Mouse (Mus musculus) olfactory bulb, adult 2 months (tissue): ENCODE data around the gene Dnlz. TPM values are rescaled to one million over a fixed set of nuclear protein-coding genes. Genes with fewer than 3 reads are reported as not detected.

Experiments used
- H3K27ac ChIP-seq: fragments of 200-500 bp; 2 replicates; pipeline ENCODE4 v1.5.1; 2012; ENCODE audit warnings: low read depth, low read length; ENCODE audit not compliant: insufficient read depth
- H3K4me1 ChIP-seq: fragments of 200-500 bp; 2 replicates; pipeline ENCODE4 v1.6.1; 2012; ENCODE audit warnings: low read length; ENCODE audit not compliant: control insufficient read depth, insufficient read depth
- H3K4me3 ChIP-seq: fragments of 200-500 bp; 2 replicates; pipeline ENCODE4 v1.5.1; 2012; ENCODE audit warnings: mild to moderate bottlenecking, low read depth, low read length, moderate library complexity; ENCODE audit not compliant: insufficient read depth
- CTCF ChIP-seq: fragments of 200-500 bp; IDR thresholded peaks from 2 replicates; pipeline ENCODE4 v1.5.1; 2012; ENCODE audit warnings: low read depth, mild to moderate bottlenecking, low read length, moderate library complexity; ENCODE audit not compliant: insufficient read depth
- POLR2A ChIP-seq: fragments of 200-500 bp; IDR thresholded peaks from 2 replicates; pipeline ENCODE4 v1.6.1; 2012; ENCODE audit warnings: mild to moderate bottlenecking, low read depth, low read length, moderate library complexity; ENCODE audit not compliant: insufficient read depth
- WGBS: fragments of 180-500 bp; shearing (Covaris S2); methylation state at CpG from one replicate; pipeline ENCODE4 v1.1.7; 2018; 5-methylcytosine and 5-hydroxymethylcytosine counted together
- polyA plus RNA-seq: library from polyadenylated mRNA; stranded (reverse); fragments of >200 nt; gene quantifications from 2 replicates; pipeline ENCODE4 v1.2.4, GENCODE M21; 2012; ENCODE audit warnings: low replicate concordance; ENCODE audit not compliant: missing spikeins, insufficient read depth, insufficient read length

The Dnlz gene
- polyA plus RNA-seq, 1 experiment: not detected

DNA sequence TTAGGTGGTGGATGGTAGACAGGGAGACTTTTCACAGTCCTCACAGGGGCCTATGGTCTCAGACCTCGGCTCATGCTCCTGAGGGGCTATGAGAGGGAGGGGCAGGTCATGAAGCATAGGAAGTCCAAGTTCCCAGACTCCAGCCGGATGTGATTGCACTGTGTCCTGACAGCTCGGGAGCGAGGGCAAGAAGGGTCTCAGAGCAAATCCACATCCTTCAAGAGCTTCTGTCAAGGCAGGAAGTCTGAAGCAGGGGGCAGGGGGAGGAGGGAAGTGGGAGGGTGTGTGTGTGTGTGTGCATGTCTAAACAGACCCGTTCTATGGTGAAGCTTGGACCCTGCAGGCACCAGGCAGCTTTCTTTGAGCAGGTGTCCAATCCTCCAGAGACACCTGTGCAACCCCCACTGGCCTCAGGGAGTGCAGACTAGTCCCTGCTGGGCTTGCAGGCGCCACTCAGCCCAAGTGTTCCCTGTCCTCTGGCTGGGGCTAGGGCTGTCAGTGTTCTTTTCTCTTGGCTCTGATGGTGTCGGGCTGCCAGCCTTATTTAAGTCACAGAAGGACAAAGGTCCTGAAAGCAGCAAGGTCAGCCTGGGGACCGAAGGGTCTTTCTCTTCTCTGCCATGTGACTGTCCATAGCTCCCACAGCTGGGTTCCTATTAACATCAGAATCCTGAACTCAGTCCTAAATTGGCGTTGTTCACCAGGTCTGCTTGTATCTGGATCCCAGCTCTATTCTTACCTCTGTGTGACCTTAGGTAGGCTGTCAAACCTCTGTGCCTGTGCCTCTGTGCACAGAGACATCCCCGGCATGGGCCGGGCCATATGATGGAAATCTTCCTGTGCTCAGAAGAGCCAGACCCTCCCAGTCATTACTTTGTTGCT, 9.1 kb downstream of the Dnlz start:
- WGBS: 30% methylated on average over 11 of the region's 11 CpGs
- peaks cover 75% of the 10 kb centered on the region for H3K4me1 ChIP-seq
- TF ChIP-seq CTCF (no peak), POLR2A (no peak)
- peak overlapping the region; percentile 99 for H3K27ac ChIP-seq
- H3K4me3 ChIP-seq: peak overlapping the region; percentile 65

- 9% methylated on average over 10 of the region's 10 CpGs for WGBS
- TF ChIP-seq CTCF: no peak
- peak; percentile 89 for TF ChIP-seq POLR2A
- Histone ChIP-seq H3K4me1 (peaks cover 67% of the 10 kb centered on the region), H3K27ac (peak overlapping the region; percentile 99), H3K4me3 (peak overlapping the region; percentile 65)
Observed at GRCm38 (mm10) chr2:26342044-26342443, 9.9 kb downstream of the Dnlz start.

DNA sequence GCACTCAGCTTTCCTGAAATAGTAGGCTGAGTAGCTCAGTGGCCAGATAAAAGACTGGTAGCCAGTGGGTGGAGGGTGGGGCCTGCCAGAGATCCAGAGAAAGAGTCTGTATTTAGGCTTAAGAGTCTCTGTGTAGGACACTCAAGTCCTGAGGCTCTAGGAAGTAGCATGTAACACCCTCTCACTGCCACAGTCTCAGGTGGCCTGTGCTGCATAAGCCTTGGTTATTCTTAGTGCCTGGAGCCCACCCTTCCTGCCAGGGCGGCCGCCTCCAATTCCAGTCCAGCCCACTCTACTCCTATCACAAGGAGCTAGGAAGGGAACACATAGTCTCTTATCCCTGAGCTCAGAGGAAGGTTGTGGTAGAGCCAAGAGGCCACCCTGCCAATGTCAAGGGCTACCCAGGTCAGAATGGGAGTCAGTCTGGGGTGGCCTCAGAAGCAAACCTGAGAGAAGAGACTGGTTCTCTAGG, 10.4 kb downstream of the Dnlz start:
- Histone ChIP-seq H3K27ac (peak overlapping the region; percentile 92), H3K4me3 (peak overlapping the region; percentile 17), H3K4me1 (peaks cover 62% of the 10 kb centered on the region)
- TF ChIP-seq POLR2A (no peak), CTCF (no peak)
- WGBS: 27% methylated on average over 2 of the region's 2 CpGs

DNA sequence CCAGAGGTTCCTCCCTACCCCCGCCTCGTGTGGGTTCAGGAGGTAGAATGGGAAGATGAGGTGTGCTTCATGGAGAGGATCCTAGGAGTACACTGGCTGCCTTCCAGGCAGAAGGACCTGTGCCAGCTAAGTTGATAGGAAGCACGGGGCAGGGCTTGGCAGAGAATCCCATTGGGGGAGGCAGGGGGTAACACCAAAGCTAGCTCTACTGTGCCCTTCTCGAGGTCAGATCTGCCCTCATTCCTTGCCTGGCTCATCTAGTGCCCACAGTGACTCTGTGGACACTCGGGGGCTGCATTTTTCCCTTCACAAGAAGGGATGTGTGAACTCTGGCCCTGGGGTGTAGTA, 12.7 kb downstream of the Dnlz start:
- WGBS: 57% methylated on average over 5 of the region's 5 CpGs
- peak overlapping the region; percentile 92 for H3K27ac ChIP-seq

DNA sequence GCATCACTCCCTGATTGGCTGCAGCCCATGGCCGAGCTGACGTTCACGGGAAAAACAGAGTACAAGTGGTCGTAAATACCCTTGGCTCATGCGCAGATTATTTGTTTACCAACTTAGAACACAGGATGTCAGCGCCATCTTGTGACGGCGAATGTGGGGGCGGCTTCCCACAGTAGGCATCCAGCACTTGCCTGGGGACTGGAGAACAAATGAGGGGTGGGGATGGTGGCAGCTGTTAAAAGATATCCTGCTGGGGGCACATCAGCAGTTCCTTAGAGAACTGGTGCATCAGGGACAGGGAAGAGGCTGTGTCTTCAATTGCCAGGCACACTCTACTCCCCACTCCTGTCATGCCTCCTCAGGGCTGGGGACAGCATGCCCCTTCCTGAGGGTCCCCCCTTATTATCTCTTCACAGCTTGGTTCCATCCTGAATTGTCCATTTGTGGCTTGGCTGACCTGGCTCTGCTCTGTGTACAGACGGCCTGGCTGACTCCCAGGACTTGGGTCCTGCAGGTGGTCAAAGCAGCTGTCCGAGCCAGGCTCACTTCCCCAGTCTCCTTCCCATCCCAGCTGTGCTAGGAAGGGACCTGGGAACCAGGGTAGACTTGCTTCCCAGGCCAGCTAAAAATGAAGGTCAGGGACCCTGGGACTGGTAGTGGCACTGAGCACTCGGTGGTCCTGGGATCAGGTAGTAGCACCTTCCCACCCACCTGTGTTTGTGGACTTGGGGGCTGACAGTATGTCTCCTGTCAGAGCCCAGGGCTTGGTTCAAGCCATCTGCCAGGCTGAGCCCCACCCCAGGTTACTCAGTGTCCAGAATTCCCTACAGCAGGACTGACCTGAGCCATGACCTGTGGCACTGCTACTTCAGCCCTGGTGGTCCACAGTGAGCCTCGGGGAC, 13.4 kb downstream of the Dnlz start:
- peak overlapping the region; percentile 92 for H3K27ac ChIP-seq
- H3K4me3 ChIP-seq: peak overlapping the region; percentile 10; the same call in 1 of the 2 replicates
- peaks cover 44% of the 10 kb centered on the region for H3K4me1 ChIP-seq
- TF ChIP-seq CTCF (no peak), POLR2A (no peak)
- 32% methylated on average over 9 of the region's 13 CpGs for WGBS

More for the DNA sequence above, 12.7 kb downstream of the Dnlz start:
- Histone ChIP-seq H3K4me1 (peaks cover 44% of the 10 kb centered on the region), H3K4me3 (no peak overlapping the region)
- TF ChIP-seq CTCF: no peak
- no peak for TF ChIP-seq POLR2A

DNA sequence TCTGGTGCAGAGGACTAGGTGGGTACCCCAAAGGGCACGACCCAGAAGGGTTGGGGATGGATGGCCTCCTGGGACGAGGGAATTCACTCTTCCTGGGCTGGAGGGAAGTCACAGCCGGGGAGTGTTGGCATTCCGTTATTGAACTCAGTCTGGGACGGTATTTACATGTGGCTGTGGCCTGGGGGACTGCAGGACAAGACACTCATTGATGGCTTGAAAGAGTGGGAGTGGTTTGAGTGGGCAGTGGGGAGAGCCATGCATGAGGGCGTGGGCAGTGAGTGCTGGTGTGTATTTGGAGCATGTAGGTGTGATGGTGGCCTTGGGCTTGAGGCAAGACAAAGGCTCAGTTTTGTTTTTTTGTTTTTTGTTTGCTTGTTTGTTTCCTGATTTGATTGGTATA, 21.2 kb downstream of the Dnlz start:
- TF ChIP-seq CTCF: no peak
- no peak for TF ChIP-seq POLR2A
- Histone ChIP-seq H3K4me3 (no peak overlapping the region), H3K4me1 (peaks cover 38% of the 10 kb centered on the region), H3K27ac (peak overlapping the region; percentile 15; the same call in 1 of the 2 replicates)
- WGBS: 68% methylated on average over 6 of the region's 6 CpGs

- whole genome bisulfite sequencing: 73% methylated on average over 4 of the region's 4 CpGs
- no peak overlapping the region for H3K4me3 ChIP-seq
Observed at GRCm38 (mm10) chr2:26330056-26330468, 21.8 kb downstream of the Dnlz start.

DNA sequence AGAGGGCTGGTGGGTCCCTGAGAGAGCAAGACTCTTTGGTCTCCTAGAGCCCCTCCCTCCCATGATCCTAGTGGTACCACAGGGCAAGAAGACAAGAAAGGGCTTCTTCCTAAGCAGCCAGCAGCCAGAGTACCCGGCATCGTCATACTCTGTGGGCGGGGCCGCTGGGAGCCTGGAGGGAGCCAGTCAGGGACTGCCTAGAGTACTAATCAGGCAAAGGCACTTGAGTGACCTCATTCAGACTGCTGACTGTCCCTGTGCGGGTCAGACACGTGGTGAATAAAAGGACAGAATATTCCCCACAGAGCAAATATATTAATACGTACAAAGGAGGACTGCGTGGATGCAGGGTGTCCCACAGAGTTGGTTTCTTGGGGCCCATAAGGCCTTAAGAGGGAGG, 22.5 kb downstream of the Dnlz start:
- no peak for TF ChIP-seq POLR2A
- TF ChIP-seq CTCF: no peak
- 40% methylated on average over 8 of the region's 8 CpGs for WGBS
- H3K27ac ChIP-seq: peak overlapping the region; percentile 15
- H3K4me3 ChIP-seq: no peak overlapping the region
- H3K4me1 ChIP-seq: peaks cover 47% of the 10 kb centered on the region

More at GRCm38 (mm10) chr2:26330056-26330468, 21.8 kb downstream of the Dnlz start:
- TF ChIP-seq CTCF (no peak), POLR2A (no peak)
- peak overlapping the region; percentile 15 for H3K27ac ChIP-seq
- peaks cover 42% of the 10 kb centered on the region for H3K4me1 ChIP-seq
